Mouse (Mus musculus) ES-E14 (cell line): ENCODE data around the gene Ak8.

Experiments
- HCFC1 ChIP-seq: IDR thresholded peaks from 2 replicates; pipeline ENCODE4 v1.6.1; 2012; ENCODE audit warnings: low read length, inconsistent platforms, borderline replicate concordance; ENCODE audit not compliant: insufficient read depth
- ZC3H11A ChIP-seq: IDR thresholded peaks from 2 replicates; pipeline ENCODE4 v1.6.1; 2012; ENCODE audit warnings: low read depth, mild to moderate bottlenecking, inconsistent platforms, low read length, borderline replicate concordance

DNA sequence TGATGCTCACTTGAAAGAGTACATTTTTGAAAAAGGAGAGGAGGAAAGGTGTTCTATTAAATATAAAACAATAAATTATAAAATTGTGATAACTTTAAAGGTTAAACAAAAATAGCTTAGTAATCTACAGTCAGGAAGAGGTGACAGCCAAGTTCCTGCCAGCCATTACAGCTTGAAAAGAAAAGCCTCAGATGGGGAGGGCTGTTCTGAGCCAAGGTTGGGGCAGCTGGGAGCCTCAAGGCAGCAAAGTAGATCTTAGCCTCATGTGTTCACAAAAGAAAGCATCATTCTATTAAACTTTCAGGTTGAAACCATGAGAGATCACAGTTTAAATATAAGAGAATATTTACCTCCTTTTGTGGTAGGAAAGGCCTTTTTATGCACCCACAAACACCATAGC, 30.7 kb downstream of the Ak8 start:
- TF ChIP-seq HCFC1 (no peak), ZC3H11A (no peak)
